Mouse (Mus musculus) embryonic fibroblast, embryonic 13.5 days (primary cell): ENCODE results near the gene Nlrp3.

Source experiments
- CTCF ChIP-seq: IDR thresholded peaks from 2 replicates; pipeline ENCODE4 v1.5.1; 2011; ENCODE audit warnings: mild to moderate bottlenecking, control low read depth, low read length, moderate library complexity, borderline replicate concordance; ENCODE audit not compliant: insufficient read depth
- POLR2A ChIP-seq: IDR thresholded peaks from 2 replicates; pipeline ENCODE4 v1.6.1; 2011; ENCODE audit warnings: low read depth, mild to moderate bottlenecking, control low read depth, low read length, moderate library complexity

DNA sequence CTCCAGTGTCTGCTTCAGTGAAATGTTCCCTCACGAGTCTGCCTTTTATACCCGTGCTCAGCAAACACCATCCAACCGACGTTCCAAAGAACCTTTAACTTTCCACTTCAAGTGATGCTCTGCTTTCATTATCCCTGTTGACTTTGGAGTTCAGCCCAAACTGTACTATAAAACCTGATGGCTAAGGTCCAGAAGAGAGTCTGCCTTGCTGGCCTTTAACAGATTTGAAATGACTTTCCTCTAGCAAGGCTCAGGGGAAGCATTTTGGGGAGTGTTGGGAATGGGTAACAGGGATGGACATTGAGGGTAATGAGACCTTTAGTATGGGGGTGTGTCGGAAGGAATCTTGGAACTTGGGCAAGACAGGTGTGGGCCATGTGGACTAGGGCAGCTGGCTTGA is 11.1 kb upstream of the Nlrp3 start:
- no peak for TF ChIP-seq CTCF
- no peak for TF ChIP-seq POLR2A
